Mouse (Mus musculus) liver, embryonic 14.5 days (tissue): ENCODE measurements around the gene E2f6. TPM values are rescaled to one million over a fixed set of nuclear protein-coding genes. Genes with fewer than 3 reads are reported as not detected.

ENCODE experiments used
- ATAC-seq: fragments of 200-750 bp; cut with Nextera tagmentation; 2 replicates; pipeline ENCODE4 v1.8.0; 2017; ENCODE audit warnings: moderate number of reproducible peaks, mild to moderate bottlenecking, moderate library complexity; ENCODE audit not compliant: insufficient read depth
- DNase-seq, 3 experiments: peaks; one replicate each; pipeline ENCODE4 v3.0.0-alpha.2; 2012 to 2013; ENCODE audit warnings: low read depth in 3 of 3, low spot score in 3 of 3
- H3K27ac ChIP-seq: fragments of 300-500 bp; sonication (generic); 2 replicates; pipeline ENCODE4 v1.5.1; 2014; ENCODE audit warnings: moderate library complexity, mild to moderate bottlenecking, control low read depth, inconsistent platforms
- H3K27me3 ChIP-seq: fragments of 300-500 bp; sonication (generic); 2 replicates; pipeline ENCODE4 v1.6.1; 2014; ENCODE audit warnings: mild to moderate bottlenecking, low read length, moderate library complexity; ENCODE audit not compliant: control insufficient read depth, insufficient read depth
- H3K36me3 ChIP-seq: fragments of 300-500 bp; sonication (generic); replicated peaks from 2 replicates; pipeline ENCODE4 v1.6.1; 2014; ENCODE audit warnings: low read depth; ENCODE audit not compliant: control insufficient read depth, insufficient read depth
- H3K4me1 ChIP-seq, 2 experiments: fragments of 200-500 bp in 1 of 2; fragments of 300-500 bp in 1 of 2; sonication (generic) in 1 of 2; replicated peaks; 2 replicates each; pipeline ENCODE4 v1.6.1; 2012 to 2014; ENCODE audit warnings: antibody characterized with exemption in 1 of 2, inconsistent platforms in 1 of 2, low read length in 1 of 2; ENCODE audit not compliant: control insufficient read depth in 2 of 2, insufficient read depth in 2 of 2
- H3K4me2 ChIP-seq: fragments of 300-500 bp; sonication (generic); 2 replicates; pipeline ENCODE4 v1.6.1; 2014; ENCODE audit warnings: low read depth, mild to moderate bottlenecking, control low read depth, moderate library complexity
- H3K4me3 ChIP-seq, 2 experiments: fragments of 200-500 bp in 1 of 2; fragments of 300-500 bp in 1 of 2; sonication (generic) in 1 of 2; 2 replicates each; pipeline ENCODE4 v1.5.1; 2012 to 2014; ENCODE audit warnings: low read depth in 2 of 2, low read length in 2 of 2, mild to moderate bottlenecking in 2 of 2, control low read depth in 1 of 2, inconsistent platforms in 1 of 2, moderate library complexity in 1 of 2; ENCODE audit not compliant: insufficient read depth in 1 of 2
- H3K9ac ChIP-seq: fragments of 300-500 bp; sonication (generic); replicated peaks from 2 replicates; pipeline ENCODE4 v1.6.1; 2014; ENCODE audit warnings: mild to moderate bottlenecking, control low read depth, moderate library complexity
- H3K9me3 ChIP-seq: fragments of 300-500 bp; sonication (generic); 2 replicates; pipeline ENCODE4 v1.6.1; 2016; ENCODE audit warnings: low read length, mixed read lengths; ENCODE audit not compliant: control insufficient read depth
- CTCF ChIP-seq: IDR thresholded peaks from 2 replicates; pipeline ENCODE4 v1.5.1; 2016; ENCODE audit warnings: antibody characterized with exemption, low read depth, control low read depth
- EP300 ChIP-seq: IDR thresholded peaks from 2 replicates; pipeline ENCODE4 v1.6.1; 2016; ENCODE audit warnings: antibody characterized with exemption, low read depth
- WGBS: fragments of 180-500 bp; shearing (Covaris S2); extraction: QIAGEN DNeasy Blood & Tissue Kit; methylation state at CpG from one replicate; pipeline ENCODE4 v1.1.7; 2014; ENCODE audit not compliant: insufficient replicate concordance; 5-methylcytosine and 5-hydroxymethylcytosine counted together
- polyA plus RNA-seq, 2 experiments: library from polyadenylated mRNA; depleted of rRNA in 1 of 2; stranded (reverse) in 1 of 2; unstranded in 1 of 2; fragments of >200 nt; fragmentation: Nextera tagmentation in 1 of 2; extraction: Ambion mirVana in 1 of 2; gene quantifications; 2 replicates each; pipeline versions ENCODE4 v1.2.1 to v1.2.3; 2012 to 2014

E2f6 gene
- polyA plus RNA-seq, 2 experiments = 14.3 to 15.5 TPM

- Histone ChIP-seq H3K27ac (no peak overlapping the region), H3K4me2 (no peak overlapping the region), H3K4me3 (no peak overlapping the region), H3K27me3 (no peaks in the 10 kb centered on the region), H3K9me3 (no peaks in the 10 kb centered on the region), H3K36me3 (no peaks in the 10 kb centered on the region), H3K4me1 (no peaks in the 10 kb centered on the region), H3K9ac (no peak overlapping the region)
- no peak for DNase-seq
- WGBS = 51% methylated on average over 4 of the region's 4 CpGs
- TF ChIP-seq CTCF (no peak), EP300 (no peak)
- no peak for ATAC-seq
Observed at GRCm38 (mm10) chr12:16858081-16858480, 47.3 kb downstream of the E2f6 start.

DNA sequence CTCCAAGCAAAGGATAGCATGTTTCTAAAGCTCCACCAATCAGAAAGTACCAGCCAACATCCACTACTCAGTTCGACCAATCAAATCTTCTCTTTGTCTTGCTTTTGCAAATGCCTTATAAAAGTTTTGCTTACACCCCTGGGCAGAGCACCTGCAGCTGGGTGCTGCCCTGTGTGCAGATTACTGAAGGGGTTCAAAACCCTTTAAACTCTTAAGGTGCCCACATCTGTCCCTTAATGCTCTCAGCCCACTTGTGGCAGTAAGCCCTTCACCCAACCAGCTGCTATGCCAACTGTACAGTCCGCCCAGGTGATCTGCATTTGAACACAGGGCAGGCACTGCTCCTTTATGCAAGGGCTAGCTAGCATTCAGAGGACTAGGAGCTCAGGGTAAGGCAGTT is 49.0 kb downstream of the E2f6 start:
- TF ChIP-seq CTCF (no peak), EP300 (no peak)
- H3K4me1 ChIP-seq = no peaks in the 10 kb centered on the region
- no peak for ATAC-seq

GRCm38 (mm10) chr12:16860533-16860932 is 49.8 kb downstream of the E2f6 start:
- no peak overlapping the region for H3K27ac ChIP-seq
- ATAC-seq (no peak), DNase-seq (no peak)
- H3K9me3 ChIP-seq = no peaks in the 10 kb centered on the region
- H3K4me3 ChIP-seq = no peak overlapping the region
- H3K4me1 ChIP-seq = no peaks in the 10 kb centered on the region; a peak in 1 of 4 replicates
- whole genome bisulfite sequencing = 48% methylated on average over 1 of the region's 1 CpGs
- TF ChIP-seq EP300 (no peak), CTCF (no peak)
- H3K4me2 ChIP-seq = no peak overlapping the region
- no peak overlapping the region for H3K9ac ChIP-seq
- H3K27me3 ChIP-seq = no peaks in the 10 kb centered on the region
- no peaks in the 10 kb centered on the region for H3K36me3 ChIP-seq

More for the DNA sequence above, 49.0 kb downstream of the E2f6 start:
- Histone ChIP-seq H3K9ac (no peak overlapping the region), H3K27ac (no peak overlapping the region), H3K9me3 (no peaks in the 10 kb centered on the region), H3K4me3 (no peak overlapping the region), H3K27me3 (no peaks in the 10 kb centered on the region), H3K4me2 (no peak overlapping the region), H3K36me3 (no peaks in the 10 kb centered on the region)
- DNase-seq = no peak
- WGBS = 55% methylated on average over 2 of the region's 2 CpGs

DNA sequence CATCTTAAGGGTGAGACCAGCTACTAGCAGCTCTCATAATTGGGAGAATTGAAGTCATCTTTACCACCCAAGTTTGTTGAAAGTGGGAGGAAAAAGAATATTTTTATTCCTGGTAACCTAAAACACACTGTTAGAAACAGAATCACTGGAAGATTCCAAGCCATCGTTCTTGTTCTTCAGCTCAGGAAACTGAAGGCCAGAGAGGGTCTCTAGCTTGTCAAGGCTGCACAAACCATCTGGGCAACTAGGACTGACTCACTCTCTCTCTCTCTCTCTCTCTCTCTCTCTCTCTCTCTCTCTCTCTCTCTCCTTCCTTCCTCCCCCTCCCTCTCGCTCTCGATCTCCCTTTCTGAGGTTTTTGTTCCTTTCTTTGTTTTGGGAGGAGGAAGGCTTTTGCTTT is 50.2 kb downstream of the E2f6 start:
- H3K9me3 ChIP-seq = no peaks in the 10 kb centered on the region
- no peak overlapping the region for H3K4me2 ChIP-seq
- H3K27ac ChIP-seq = no peak overlapping the region
- TF ChIP-seq EP300 = no peak
- TF ChIP-seq CTCF = no peak
- no peak for DNase-seq
- ATAC-seq = no peak
- H3K9ac ChIP-seq = no peak overlapping the region
- H3K4me3 ChIP-seq = no peak overlapping the region
- no peaks in the 10 kb centered on the region for H3K36me3 ChIP-seq
- H3K27me3 ChIP-seq = no peaks in the 10 kb centered on the region
- WGBS = 32% methylated on average over 3 of the region's 3 CpGs
- H3K4me1 ChIP-seq = peaks cover 0 to 4% of the 10 kb centered on the region in 2 experiments; a peak in 2 of 4 replicates

DNA sequence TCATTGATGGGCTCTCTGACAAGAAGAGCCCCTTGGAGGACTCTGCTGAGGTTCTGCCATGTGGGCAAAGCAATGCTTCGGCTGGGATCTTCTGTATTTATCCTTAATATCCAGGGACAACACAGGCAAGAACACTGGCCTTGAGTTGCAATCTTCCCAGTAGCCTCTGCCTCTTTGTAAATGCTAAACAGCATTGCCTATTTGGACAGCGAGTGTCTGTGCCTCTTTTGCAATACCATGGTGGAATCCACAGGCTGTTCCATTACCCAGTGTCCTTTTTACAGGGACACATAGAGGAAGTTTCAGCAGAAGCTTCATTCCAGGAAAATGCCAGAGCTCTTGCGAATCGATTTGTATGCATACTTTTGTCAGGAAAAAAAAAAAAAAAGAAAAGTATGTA is 53.7 kb downstream of the E2f6 start:
- WGBS = 61% methylated on average over 4 of the region's 4 CpGs
- no peak overlapping the region for H3K9ac ChIP-seq
- H3K9me3 ChIP-seq = no peaks in the 10 kb centered on the region
- TF ChIP-seq EP300 (no peak), CTCF (no peak)
- no peak for ATAC-seq
- no peaks in the 10 kb centered on the region for H3K27me3 ChIP-seq
- no peak overlapping the region for H3K27ac ChIP-seq
- no peak overlapping the region for H3K4me2 ChIP-seq
- H3K36me3 ChIP-seq = no peaks in the 10 kb centered on the region
- peaks cover 0 to 17% of the 10 kb centered on the region in 2 experiments; a peak in 3 of 4 replicates for H3K4me1 ChIP-seq
- no peak for DNase-seq
- H3K4me3 ChIP-seq = no peak overlapping the region

DNA sequence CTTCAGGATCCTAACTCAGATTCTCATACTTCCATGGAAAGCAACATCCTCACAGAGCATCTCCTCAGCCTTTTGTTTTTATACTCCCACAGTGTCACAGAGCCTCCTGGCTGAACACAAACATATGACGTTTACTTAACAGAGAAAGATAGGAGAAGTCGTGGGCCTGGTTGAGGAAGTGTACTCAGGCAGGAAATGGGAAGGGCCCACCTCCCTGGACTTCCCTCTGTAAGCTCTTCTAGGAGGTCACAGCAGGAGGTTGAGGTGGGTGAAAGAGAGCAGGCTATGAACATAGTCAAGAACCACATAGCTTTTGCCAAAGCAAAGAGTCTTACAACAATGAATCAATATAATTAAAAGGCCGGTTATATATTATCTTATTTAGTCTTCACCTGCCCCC is 55.1 kb downstream of the E2f6 start:
- H3K4me3 ChIP-seq = no peak overlapping the region
- peaks cover 0 to 27% of the 10 kb centered on the region in 2 experiments; a peak in 3 of 4 replicates for H3K4me1 ChIP-seq
- no peaks in the 10 kb centered on the region for H3K36me3 ChIP-seq
- no peaks in the 10 kb centered on the region for H3K27me3 ChIP-seq
- H3K9ac ChIP-seq = no peak overlapping the region
- no peak overlapping the region for H3K27ac ChIP-seq
- H3K9me3 ChIP-seq = no peaks in the 10 kb centered on the region
- H3K4me2 ChIP-seq = no peak overlapping the region
- no peak for DNase-seq
- TF ChIP-seq CTCF = no peak
- TF ChIP-seq EP300 = no peak
- ATAC-seq = no peak
- 17% methylated on average over 3 of the region's 3 CpGs for WGBS
